9 mouse cellular contexts compared by ENCODE assay signal in the genomic region with DNA sequence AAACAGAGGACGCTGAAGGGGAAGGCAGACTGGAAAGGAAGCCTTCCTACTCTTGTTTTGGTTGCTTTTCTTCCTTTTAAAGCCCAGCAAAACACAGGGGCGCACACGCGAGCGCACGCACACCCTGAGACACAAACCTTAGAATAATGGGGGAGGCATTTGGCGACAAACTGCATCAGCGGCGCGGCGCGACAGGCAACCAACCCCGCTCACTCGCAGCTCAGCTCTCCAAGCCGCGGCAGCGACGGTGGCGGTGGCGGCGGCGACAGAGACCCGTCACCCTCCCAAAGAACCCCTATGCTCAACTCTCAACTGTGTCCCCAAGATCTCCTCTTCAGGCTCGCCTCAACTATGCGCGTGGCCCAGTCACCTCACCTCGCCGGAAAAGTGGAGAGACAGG. TPM values are rescaled to one million over a fixed set of nuclear protein-coding genes. Genes with fewer than 3 reads are reported as not detected.
DNase-seq lines count a peak whose midpoint lies in the region; ATAC-seq and TF ChIP-seq lines count a peak whose summit lies in the region.
"Had no signal": no experiment of that assay in that cellular context is flagged by ENCODE, and none has a peak within 500 bp of the region (broad histone marks: within the 10 kb centered on the region; RNA-seq: fewer than 3 reads in every experiment).

No protein-coding gene starts in this region.

- H3K36me3 ChIP-seq in midbrain, embryonic 12.5 days = no peaks in the 10 kb centered on the region

- no peaks in the 10 kb centered on the region for H3K27me3 ChIP-seq in cerebellum, adult 2 months (ENCODE audit: control insufficient read depth, insufficient read depth, low read length)
- 0 out of 2 replicates have a peak, but pooled peaks cover under 1% of the 10 kb centered on the region for H3K27me3 ChIP-seq in midbrain, embryonic 12.5 days

- 3% methylated on average over 28 of the region's 28 CpGs for WGBS in cerebellum, adult 2 months
- WGBS in midbrain, embryonic 12.5 days = under 1% methylated on average over 28 of the region's 28 CpGs

- no peaks in the 10 kb centered on the region; the same call in 1 of the 2 replicates for H3K4me1 ChIP-seq in cerebellum, adult 2 months (ENCODE audit: control insufficient read depth, insufficient read depth, low read length)
- H3K4me1 ChIP-seq in midbrain, embryonic 12.5 days = peaks cover 48% of the 10 kb centered on the region

- peak overlapping the region; percentile 92 for H3K4me2 ChIP-seq in midbrain, embryonic 12.5 days (replicated peaks)

- H3K27ac ChIP-seq in cerebellum, adult 2 months (ENCODE audit: insufficient read depth, low read length) = 0 out of 2 replicates have a peak overlapping the region, but pooled peaks have one; percentile 34
- peak overlapping the region; percentile 94 for H3K27ac ChIP-seq in midbrain, embryonic 12.5 days (replicated peaks)
- H3K27ac ChIP-seq: macrophage had no signal

- TF ChIP-seq CTCF in cerebellum, adult 2 months (IDR thresholded peaks at IDR 0.05; ENCODE audit: borderline replicate concordance, insufficient read depth, low read depth, low read length) = no peak

- H3K9ac ChIP-seq in midbrain, embryonic 12.5 days (replicated peaks) = peak overlapping the region; percentile 62

- intact Hi-C loops in heart, postnatal 10 days (cut with DNase I) = loop anchor here (1.0 kb wide), 1 partner anchor 395 kb away; no protein-coding TSS in a partner anchor

- DNase-seq in cerebellum, adult 2 months = peak; percentile 27 to 51
- DNase-seq in cerebellum, adult 11 months = no peak
- peak; percentile 29 for DNase-seq in right cerebral cortex, postnatal 4 days
- no peak for DNase-seq in right cerebral cortex, postnatal 36 days (ENCODE audit: low spot score in 2 of 2)
- DNase-seq in heart, postnatal 10 days = peak; percentile 30 to 32
- DNase-seq in spleen, postnatal 10 days (ENCODE audit: low spot score in 2 of 2) = no peak
- no peak for DNase-seq in urinary bladder, postnatal 36 days (ENCODE audit: low spot score in 2 of 2)

- H3K9me3 ChIP-seq in midbrain, embryonic 12.5 days = no peaks in the 10 kb centered on the region

- no peak for TF ChIP-seq POLR2A in cerebellum, adult 2 months (IDR thresholded peaks at IDR 0.05; ENCODE audit: borderline replicate concordance, insufficient read depth, low read length)

- H3K4me3 ChIP-seq in cerebellum, adult 2 months (replicated peaks; ENCODE audit: insufficient read depth, low read depth, low read length) = peak overlapping the region; percentile 78
- peak overlapping the region; percentile 62 for H3K4me3 ChIP-seq in midbrain, embryonic 12.5 days

- ATAC-seq in midbrain, embryonic 12.5 days (ENCODE audit: low FRiP score, low read depth) = no peak

RNA-seq across cellular contexts. Expression of gene Zfp536, which starts 4.4 kb away (rescaled TPM):
- 38.5 and 40.0 TPM in 2 replicates for polyA plus RNA-seq in cerebellum, adult 2 months (2012; rRNA removed)
- 10 to 100 TPM; 10.6 to 13.3 TPM for total RNA-seq in heart, postnatal 10 days (2021)
- polyA plus RNA-seq in midbrain, embryonic 12.5 days (2016; fragmentation: Nextera tagmentation; extraction: Ambion mirVana) = 43.5 and 48.9 TPM in 2 replicates
- polyA plus RNA-seq: macrophage had no signal

Comparison
In these comparisons a context has a peak if more than half of its experiments do, and no peak if none do; other contexts are left out.
1. DNase-seq: peak in cerebellum, adult 2 months (2 of 2), right cerebral cortex, postnatal 4 days (single experiment) and heart, postnatal 10 days (2 of 2); none in cerebellum, adult 11 months (single experiment), right cerebral cortex, postnatal 36 days (0 of 2), spleen, postnatal 10 days (0 of 2) and urinary bladder, postnatal 36 days (0 of 2).